Mouse (Mus musculus): ENCODE results near the gene Cap2.

DNA sequence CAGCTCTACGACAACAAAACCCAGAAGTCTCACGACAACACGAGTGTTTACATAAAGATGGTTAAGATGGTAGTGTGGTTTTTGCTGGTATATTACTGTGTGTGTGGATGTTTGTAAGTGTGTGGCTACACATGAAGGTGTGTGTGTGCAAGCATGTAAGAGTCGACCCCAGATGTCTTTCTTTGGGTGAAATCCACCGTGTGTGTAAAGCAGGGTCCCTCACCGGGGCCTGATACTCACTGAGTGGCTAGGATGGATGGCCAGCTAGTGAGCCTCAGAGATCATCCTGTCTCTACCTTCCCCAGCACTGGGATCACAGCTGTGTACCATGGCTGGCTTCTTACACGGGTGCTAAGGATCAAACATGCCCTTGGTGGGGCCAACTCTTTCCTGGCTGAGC lies 30.6 kb downstream of the Cap2 start:
- no peak for TF ChIP-seq CTCF (conservative IDR thresholded peaks at IDR 0.05; ENCODE audit: low read length)
- TF ChIP-seq NANOG (IDR thresholded peaks at IDR 0.05; ENCODE audit: borderline replicate concordance, low read length): no peak
- TF ChIP-seq POU5F1 (IDR thresholded peaks at IDR 0.05; ENCODE audit: borderline replicate concordance, low read length): no peak

Data from E14TG2a.4 (cell line).